Mouse (Mus musculus) yolk sac, embryonic 10.5 days (tissue): ENCODE measurements around the gene Pvr.
"Not testable (repeated sequence)": the region's sequence is repeated elsewhere in the genome, so short reads cannot be mapped to it uniquely, and the experiment has no call there.

Experiments used
- DNase-seq: peaks from one replicate; pipeline ENCODE4 v3.0.0-alpha.2; 2017; ENCODE audit warnings: low spot score

The Pvr gene

DNA sequence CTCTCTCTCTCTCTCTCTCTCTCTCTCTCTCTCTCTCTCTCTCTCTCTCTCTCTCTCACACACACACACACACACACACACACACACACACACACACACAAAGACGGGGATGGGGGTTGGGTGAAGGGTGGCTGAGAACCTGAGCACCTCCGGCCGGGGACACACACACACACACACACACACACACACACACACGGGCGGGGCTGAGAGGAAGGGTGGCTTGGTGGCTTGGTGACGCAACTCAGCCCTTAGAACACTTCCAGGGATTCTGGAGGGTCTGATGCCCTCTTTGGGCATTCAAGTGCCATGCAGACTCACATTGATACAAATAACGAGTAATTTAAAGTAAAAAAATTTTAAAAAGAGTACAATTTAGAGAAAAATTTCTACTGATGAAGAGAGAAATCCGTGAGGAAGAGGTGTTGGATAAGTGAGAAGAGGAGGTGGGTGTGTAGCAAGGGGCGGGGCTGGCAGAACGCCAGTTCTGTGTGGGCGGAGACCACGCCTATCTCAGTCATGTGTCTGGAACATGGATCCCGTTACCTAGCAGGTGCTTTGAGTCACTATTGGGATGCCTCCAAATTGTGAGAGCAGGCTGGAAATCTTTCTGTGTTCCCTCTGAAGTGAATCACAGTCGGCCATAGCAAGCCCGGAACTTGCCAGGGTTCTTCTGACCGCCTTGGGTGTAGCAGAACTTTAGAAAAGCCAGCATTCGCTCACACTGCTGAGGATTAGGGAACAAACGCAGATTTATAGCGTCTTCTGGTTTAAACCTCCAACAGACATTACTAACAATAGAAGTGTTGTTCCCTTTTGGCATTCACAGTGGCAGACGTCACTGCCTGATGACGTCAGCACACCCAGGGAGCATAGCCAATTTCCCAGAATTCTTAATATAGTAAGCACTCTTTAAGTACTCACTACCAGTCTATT lies 12.2 kb upstream of the Pvr start:
- DNase-seq = peak; percentile 54

GRCm38 (mm10) chr7:19932133-19932876 lies 11.3 kb upstream of the Pvr start:
- no peak for DNase-seq

- not testable (repeated sequence) for DNase-seq
Observed at GRCm38 (mm10) chr7:19930481-19930880, 9.5 kb upstream of the Pvr start.

GRCm38 (mm10) chr7:19928486-19928885 lies 7.5 kb upstream of the Pvr start:
- DNase-seq = no peak

DNA sequence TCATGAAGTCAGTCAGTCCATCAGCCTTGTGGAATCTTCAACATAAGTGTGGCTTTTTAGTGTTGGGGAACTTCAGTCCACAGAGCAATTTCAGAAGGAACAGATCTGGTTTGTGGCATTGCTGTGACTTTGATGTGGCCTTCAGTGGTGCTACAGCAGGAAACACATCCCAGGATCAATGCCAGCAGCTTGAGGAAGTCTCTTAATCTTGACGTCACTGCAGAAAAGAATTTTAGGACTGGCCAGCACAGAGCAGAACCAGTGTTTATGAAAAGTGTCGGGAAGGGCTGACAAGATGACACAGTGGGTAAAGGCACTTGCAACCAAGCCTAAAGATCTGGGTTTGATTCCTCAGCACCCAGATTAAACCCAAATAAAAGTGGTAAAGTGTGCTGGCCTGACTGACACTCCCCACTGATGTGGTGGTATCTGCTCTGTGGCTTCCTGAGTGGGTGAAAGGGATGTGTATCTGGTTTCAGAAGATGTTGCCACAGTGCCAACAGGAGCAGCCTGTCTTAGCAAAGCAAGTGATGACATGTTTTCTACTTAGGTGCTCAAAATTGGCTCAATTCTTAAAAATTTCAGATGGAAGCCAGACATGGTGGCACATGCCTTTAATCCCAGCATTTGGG lies 6.0 kb upstream of the Pvr start:
- no peak for DNase-seq

GRCm38 (mm10) chr7:19925376-19925775 lies 4.4 kb upstream of the Pvr start:
- no peak for DNase-seq

- no peak for DNase-seq
Observed at GRCm38 (mm10) chr7:19923797-19924196, 2.8 kb upstream of the Pvr start.

- DNase-seq = no peak
Observed at GRCm38 (mm10) chr7:19923354-19923753, 2.4 kb upstream of the Pvr start.

GRCm38 (mm10) chr7:19920166-19920505 lies 824 bp downstream of the Pvr start:
- no peak for DNase-seq

GRCm38 (mm10) chr7:19914558-19914957 lies 6.4 kb downstream of the Pvr start:
- no peak for DNase-seq

DNA sequence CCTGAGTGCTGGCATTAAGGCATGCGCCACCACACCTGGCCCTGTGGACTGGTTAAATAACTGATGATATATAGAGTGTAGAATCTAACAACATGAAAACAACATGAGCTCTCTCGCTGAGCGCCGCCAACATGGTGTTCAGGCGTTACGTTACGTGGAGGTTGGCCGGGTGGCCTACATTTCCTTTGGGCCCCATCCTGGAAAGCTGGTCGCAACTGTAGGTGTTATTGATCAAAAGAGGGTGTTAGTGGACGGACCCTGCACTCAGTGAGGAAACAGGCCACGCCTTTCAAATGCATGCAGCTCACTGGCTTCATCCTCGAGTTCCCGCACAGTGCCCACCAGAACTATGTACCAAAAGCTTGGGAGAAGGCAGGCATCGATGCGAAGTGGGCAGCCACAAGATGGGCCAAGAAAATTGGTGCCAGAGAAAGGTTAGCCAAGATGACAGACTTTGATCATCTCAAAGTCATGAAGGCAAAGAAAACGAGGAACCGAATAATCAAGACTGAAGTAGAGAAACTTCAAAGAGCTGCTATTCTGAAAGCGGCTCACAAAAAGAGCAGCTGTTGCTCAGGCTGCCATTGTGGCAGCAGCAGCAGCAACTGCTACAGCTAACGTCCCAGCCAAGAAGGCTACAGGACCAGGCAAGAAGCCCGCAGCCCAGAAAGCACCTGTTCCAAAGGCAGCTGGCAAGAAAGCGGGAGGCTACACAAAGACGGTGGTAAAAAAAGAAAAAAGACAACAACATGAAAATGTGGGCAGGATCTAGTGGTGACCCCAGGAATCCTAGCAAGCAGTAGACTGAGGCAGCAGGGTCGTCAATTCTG lies 9.1 kb downstream of the Pvr start:
- no peak for DNase-seq

DNA sequence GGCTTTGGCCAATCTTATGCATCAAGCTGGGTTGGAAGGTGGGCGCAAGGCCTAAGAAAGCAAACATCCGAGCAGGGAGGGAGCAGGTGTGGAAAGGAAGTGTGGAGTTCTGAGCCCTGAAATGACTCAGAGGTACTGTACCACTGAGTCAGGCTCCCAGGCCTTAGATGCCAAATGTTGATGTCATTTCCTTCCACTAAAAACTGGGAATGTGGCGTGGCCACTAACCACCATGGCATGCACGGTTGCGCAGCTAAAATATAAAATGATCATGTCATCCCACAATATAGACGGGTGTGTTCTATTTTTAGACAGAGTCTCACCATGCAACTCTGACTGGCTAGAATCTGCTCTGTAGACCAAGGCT lies 9.7 kb downstream of the Pvr start:
- no peak for DNase-seq

GRCm38 (mm10) chr7:19910421-19911291 lies 10.3 kb downstream of the Pvr start:
- peak; percentile 62 for DNase-seq

- DNase-seq = no peak
Observed at GRCm38 (mm10) chr7:19889881-19890280, 31.1 kb downstream of the Pvr start.

- no peak for DNase-seq
Observed at GRCm38 (mm10) chr7:19887849-19888248, 33.1 kb downstream of the Pvr start, which contains the start of gene Ceacam19. Ceacam19 (minus strand) TSS chr7:19887965.

DNA sequence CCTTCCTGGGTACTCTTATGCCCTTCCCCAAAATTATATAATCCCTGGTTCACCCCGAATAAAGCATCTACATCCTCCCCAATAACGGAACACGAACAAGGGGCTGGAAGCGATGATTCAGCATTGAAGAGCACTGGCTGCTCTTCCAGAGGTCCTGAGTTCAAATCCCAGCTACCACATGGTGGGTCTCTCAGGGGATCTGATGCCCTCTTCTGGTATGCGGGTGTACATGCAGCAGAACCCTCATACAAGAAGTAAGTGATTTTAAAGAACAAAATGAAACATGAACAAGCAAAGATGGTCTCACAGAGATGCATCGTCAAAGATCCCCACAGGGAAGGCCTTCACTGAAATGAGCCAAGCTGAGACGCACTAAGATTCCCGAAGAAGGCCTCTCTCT lies 40.2 kb downstream of the Pvr start:
- DNase-seq = no peak

DNA sequence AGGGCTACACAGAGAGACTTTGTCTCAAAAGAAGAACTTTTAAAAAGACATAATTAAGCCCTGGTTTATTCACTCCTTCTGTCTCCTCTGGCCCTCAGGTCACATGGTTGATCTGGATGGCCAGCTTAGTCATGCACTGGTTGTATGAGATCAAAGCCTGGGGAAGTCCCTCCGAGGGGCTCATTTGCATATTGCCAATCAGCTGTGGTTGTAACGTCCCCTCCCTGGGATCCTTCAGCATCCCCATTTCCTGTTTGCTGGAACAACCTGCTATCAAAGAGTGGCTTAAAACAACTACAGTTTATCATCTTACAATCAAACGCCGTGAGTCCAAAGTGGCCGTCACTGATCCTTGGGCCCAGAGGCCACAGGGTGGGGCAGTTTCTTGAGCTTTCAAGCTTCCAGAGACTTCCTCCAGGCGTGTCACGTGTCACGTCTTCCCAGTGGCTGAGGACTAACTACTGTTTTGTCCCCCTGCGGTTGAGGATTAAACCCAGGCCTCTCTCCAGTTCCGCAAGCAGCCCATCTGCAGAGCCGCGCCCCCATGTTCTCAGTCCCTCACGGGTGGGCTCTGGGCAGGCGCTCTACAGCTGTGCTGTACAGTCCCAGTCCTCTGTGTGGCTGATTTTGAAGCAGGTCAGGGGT lies 44.1 kb downstream of the Pvr start:
- peak; percentile 47 for DNase-seq

DNA sequence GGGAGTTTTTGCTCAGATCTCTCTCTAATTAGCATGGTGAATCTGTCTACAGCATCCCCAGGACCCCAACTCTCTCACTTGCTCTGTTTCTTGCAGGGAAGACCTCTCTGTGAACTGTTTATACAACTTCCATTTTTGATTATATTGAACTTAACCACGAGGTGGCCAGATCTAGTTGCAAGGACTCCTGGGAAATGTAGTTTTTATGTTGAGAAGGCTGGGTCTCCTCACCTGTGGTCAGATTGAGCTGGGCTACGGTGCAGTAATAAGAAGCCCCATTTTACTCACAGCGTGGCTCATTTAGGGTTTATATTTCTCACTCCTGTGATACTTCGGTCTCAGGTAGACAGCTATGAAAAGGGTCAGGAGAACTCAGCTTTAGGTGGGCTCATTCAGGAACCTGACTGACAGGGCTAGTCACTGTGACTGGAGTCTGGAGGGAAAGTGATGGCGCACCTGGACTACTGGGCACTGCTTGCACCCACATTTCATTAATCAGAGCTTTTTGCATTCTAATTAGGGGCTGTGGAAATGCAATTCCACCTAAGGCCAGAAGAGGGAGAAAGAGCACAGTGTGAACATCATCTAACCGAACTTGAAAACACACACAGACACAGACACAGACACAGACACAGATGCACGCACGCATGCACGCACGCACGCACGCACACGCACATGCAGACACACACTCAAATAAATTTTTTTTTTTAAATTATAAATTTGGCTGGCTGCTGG lies 44.8 kb downstream of the Pvr start:
- peak; percentile 30 for DNase-seq

DNA sequence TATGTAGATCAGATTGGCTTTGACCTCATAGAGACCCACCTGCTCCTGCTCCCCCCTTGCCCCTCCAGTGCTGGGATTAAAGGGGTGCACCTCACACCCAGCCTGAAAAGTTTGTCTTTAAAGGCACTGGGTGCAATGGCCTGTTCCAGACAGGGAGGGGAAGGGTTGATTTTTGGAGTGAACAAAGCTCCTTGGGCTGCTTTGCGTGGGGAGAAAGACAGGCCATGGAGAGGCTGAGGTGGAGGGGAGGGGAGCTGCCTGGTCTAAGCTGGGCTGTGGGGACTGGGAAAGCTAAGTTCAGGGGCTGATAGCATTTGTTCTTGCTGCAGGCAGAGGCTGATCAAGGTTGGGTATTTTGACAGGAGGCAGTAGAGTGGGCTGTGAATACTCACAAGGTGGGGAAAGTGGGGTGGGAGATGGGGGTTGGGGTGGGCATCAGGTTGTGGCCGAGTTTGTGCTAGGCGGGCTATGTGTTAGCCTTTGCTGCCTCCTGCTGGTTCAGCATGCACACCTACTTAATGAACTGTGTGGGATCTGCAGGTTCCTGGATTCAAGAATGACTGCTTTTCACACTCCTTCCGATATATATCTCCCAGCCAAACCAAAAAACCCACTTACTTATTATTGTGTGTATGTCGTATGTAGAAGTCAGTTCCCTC lies 48.9 kb downstream of the Pvr start:
- no peak for DNase-seq
